Mouse (Mus musculus): ENCODE measurements around the gene Pdcl3. TPM values are rescaled to one million over a fixed set of nuclear protein-coding genes. Genes with fewer than 3 reads are reported as not detected.

Gene Pdcl3
- polyA plus RNA-seq, 1 experiment from 2014 or later, result 149 TPM

DNA sequence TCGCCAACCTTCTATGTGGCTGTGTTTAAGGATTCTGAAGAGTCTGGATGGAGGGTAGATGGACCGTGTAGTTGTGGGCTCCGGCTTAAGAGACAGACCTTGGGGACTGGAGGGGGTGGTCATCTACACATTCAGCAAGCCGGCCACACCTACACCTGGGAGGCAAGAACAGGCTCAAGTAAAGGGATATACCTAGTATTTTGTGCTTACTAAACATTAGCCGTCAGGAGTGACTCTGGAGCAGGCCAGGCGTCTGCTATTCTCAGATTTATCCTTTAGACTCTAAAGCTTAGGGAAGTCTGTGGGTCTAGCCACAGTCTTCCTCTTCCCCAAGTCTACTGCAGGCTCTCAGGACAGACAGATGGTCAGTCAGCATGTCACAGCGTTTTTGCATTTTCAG, 2.9 kb downstream of the Pdcl3 start:
- WGBS, result 38% methylated on average over 7 of the region's 7 CpGs
- Histone ChIP-seq H3K27ac (replicated peaks) (peak overlapping the region; percentile 62; the same call in 1 of the 2 replicates), H3K4me2 (peak overlapping the region; percentile 75), H3K9me3 (no peaks in the 10 kb centered on the region), H3K4me1 (replicated peaks) (peaks cover 18% of the 10 kb centered on the region), H3K27me3 (no peaks in the 10 kb centered on the region), H3K9ac (peak overlapping the region; percentile 65), H3K36me3 (0 out of 2 replicates have a peak, but pooled peaks cover 5% of the 10 kb centered on the region), H3K4me3 (peak overlapping the region; percentile 54)
- no peak for ATAC-seq (ENCODE audit: low FRiP score, low read depth)

DNA sequence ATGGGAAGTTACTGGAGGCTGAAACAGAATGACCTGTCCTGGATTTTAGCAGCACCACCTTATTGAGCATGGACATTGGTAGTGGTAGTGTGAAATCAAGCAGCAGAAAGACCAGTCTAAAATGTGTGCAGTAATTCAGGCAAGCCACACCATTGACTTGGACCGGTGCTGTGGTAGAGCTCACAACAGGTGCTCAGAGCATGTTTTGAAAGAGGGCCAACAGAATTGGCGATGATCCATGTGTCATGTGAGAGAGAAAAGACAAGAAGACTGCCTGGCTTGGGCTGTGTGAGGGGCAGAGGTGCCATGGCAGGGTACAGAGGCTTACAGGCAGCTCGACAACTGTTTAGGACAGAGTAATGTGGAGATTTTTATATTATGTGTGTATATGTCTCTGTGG, 7.0 kb downstream of the Pdcl3 start:
- ATAC-seq (ENCODE audit: low FRiP score, low read depth), result no peak
- H3K27me3 ChIP-seq, result no peaks in the 10 kb centered on the region
- no peak overlapping the region for H3K27ac ChIP-seq (replicated peaks)
- no peak overlapping the region for H3K4me3 ChIP-seq
- H3K36me3 ChIP-seq, result peaks cover 27% of the 10 kb centered on the region
- no peaks in the 10 kb centered on the region for H3K9me3 ChIP-seq
- no peak overlapping the region for H3K9ac ChIP-seq
- H3K4me2 ChIP-seq, result no peak overlapping the region
- peaks cover 14% of the 10 kb centered on the region for H3K4me1 ChIP-seq (replicated peaks)
- WGBS, result 71% methylated on average over 3 of the region's 3 CpGs

DNA sequence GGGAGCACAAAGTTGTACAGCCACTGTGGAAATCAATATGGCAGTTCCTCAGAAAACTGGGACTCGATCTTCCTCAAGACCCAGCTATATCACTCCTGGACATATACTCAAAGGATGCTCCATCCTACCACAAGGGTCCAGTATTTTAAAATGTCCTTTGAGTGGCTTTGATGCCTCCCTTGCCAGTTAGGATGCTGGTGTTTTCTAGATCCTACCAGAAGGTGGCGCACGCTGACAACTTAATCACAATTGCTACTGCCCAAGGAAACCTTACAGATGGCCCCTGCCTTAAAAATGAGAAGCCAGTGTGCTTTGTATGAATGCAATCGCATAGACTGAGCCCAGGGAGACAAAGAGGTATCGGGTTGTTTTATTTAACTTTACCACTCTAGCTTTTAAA, 15.7 kb downstream of the Pdcl3 start:
- Histone ChIP-seq H3K9me3 (no peaks in the 10 kb centered on the region), H3K4me1 (replicated peaks) (peaks cover 6% of the 10 kb centered on the region; the same call in 1 of the 2 replicates), H3K27me3 (no peaks in the 10 kb centered on the region), H3K36me3 (peaks cover 11% of the 10 kb centered on the region), H3K27ac (replicated peaks) (no peak overlapping the region), H3K4me2 (no peak overlapping the region), H3K4me3 (no peak overlapping the region), H3K9ac (no peak overlapping the region)
- WGBS, result 15% methylated on average over 5 of the region's 5 CpGs
- ATAC-seq (ENCODE audit: low FRiP score, low read depth), result peak; percentile 57; the same call in 1 of the 2 replicates

DNA sequence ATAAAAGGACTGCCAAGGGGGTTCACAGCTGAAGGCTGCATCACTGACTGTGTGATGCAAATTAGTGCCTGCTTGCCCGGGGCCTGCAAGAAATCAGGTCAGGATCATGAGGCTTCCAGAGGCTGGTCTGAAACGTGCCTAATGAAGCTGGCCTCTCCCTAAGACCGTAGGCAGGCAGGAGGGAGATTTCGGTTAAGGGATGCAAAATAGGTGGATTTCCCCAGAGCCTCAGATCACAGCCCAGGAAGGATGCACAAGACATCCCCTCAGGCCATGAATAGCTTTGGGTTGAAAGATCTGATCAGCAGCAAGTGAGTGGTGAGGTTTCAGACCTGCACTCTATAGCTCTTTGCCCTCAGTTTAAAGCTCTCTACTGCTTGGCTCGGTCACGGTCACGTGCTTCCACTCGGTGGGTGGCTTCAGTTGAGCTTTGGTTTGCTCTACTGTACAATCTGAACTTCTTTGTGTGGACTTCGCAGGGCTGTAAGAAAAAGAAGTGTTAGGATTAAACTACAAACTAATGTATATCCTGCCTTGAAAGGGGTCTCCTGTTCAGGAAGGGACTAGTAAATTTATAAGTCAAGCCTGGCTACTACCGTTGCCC, 20.4 kb downstream of the Pdcl3 start:
- no peak for ATAC-seq (ENCODE audit: low FRiP score, low read depth)
- H3K9ac ChIP-seq, result no peak overlapping the region
- no peaks in the 10 kb centered on the region for H3K36me3 ChIP-seq
- no peaks in the 10 kb centered on the region for H3K27me3 ChIP-seq
- no peak overlapping the region for H3K4me2 ChIP-seq
- H3K27ac ChIP-seq (replicated peaks), result no peak overlapping the region
- peaks cover 17% of the 10 kb centered on the region for H3K4me1 ChIP-seq (replicated peaks)
- 35% methylated on average over 10 of the region's 10 CpGs for WGBS
- no peaks in the 10 kb centered on the region for H3K9me3 ChIP-seq
- no peak overlapping the region for H3K4me3 ChIP-seq

DNA sequence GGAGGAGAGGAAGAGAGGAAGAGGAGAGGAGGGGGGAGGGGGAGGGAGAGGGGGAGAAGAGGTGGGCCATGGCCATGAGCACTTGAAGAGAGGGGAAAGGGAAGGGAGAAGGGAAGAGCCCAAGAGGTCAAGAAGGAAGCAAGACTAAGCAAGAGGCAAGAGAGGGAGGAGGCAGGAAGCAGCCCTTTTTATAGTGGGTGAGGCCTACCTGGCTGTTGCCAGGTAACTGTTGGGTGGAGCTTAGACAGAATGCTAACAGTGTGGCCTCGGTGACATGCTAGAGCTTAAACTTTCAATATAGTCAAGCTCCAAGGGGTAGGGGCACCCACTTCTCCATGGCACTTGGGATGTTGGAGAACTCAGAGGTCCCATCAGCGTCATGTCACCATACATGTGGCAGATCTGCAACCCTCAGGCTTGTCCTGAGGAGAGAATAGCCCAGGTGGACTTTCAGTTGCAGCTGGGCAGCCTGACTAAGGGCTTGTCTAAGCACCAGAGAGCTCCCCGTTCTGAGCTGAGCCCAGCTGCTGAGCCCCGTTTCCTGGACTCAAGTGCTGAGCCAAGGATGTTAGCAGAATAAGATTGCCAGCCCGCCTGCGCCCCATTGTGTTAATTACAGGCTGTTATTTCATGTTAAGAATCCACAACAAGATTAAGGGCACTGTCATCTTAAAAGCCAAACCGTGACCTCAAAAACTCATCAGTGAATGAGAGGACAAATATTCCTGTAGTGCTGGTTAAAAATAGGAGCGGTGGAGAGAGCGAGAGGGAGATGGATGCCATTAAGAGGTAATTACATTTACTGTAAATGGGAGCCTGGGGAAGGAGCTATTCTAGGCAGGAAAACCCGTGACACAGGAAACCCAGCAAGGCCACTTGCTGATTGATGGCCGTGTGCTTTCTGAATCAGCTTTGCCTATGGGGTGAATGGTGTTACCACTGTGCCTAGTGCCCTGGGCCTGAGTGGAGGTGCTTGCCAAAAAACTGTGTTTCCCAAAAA, 21.7 kb downstream of the Pdcl3 start:
- H3K9me3 ChIP-seq, result no peaks in the 10 kb centered on the region
- H3K4me2 ChIP-seq, result no peak overlapping the region
- 43% methylated on average over 11 of the region's 11 CpGs for WGBS
- H3K27ac ChIP-seq (replicated peaks), result no peak overlapping the region
- H3K9ac ChIP-seq, result no peak overlapping the region
- no peaks in the 10 kb centered on the region for H3K36me3 ChIP-seq
- ATAC-seq (ENCODE audit: low FRiP score, low read depth), result peak; percentile 54
- H3K27me3 ChIP-seq, result no peaks in the 10 kb centered on the region
- no peak overlapping the region for H3K4me3 ChIP-seq
- peaks cover 17% of the 10 kb centered on the region for H3K4me1 ChIP-seq (replicated peaks)

DNA sequence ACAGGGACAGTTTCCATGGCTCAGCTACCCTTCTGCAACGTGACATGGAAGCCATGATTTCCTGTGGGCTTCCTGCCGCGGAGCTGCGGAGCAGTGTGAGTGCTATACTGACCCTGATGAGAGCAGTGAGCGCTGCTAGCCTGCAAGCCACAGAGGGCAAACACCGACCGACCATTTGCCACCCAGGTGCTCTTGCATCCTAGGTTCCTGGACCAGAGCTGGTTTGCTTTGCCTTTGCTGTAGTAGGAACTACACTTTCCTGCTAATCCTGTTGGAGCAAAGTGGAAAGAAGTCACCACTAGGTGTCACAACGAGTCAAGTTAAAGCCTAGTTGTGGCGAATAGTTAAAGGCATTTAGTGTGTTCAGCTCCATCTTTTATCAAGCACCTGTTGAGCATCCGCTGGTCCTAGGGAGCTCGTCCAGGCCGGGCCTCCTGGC, 25.2 kb downstream of the Pdcl3 start:
- H3K4me3 ChIP-seq, result no peak overlapping the region
- H3K9me3 ChIP-seq, result no peaks in the 10 kb centered on the region
- WGBS, result 28% methylated on average over 12 of the region's 12 CpGs
- H3K27ac ChIP-seq (replicated peaks), result no peak overlapping the region
- H3K4me2 ChIP-seq, result no peak overlapping the region
- no peaks in the 10 kb centered on the region for H3K27me3 ChIP-seq
- peaks cover 15% of the 10 kb centered on the region for H3K4me1 ChIP-seq (replicated peaks)
- H3K36me3 ChIP-seq, result no peaks in the 10 kb centered on the region
- H3K9ac ChIP-seq, result no peak overlapping the region
- ATAC-seq (ENCODE audit: low FRiP score, low read depth), result peak; percentile 69; the same call in 1 of the 2 replicates

DNA sequence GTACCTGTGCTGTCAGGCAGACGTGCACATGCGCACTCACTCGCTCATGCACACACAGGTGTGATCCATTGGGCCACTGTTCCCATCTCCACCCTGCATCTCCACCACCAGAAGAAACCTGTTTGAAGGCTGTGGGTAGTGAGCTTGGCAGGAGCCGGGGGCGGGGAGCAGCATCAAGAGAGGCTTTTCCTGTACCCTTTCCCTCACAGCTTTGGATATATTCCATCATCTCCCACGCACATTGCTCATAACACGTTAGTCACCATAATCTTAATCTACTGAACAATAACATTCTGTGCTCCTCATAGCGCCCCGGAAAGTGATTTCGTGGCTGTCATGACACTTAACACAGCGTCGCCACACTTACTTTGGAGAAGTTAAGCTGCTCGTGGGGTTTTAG, 27.2 kb downstream of the Pdcl3 start:
- Histone ChIP-seq H3K4me2 (no peak overlapping the region), H3K9me3 (no peaks in the 10 kb centered on the region), H3K27me3 (no peaks in the 10 kb centered on the region), H3K36me3 (no peaks in the 10 kb centered on the region), H3K4me3 (no peak overlapping the region), H3K9ac (no peak overlapping the region), H3K4me1 (replicated peaks) (peaks cover 3% of the 10 kb centered on the region), H3K27ac (replicated peaks) (no peak overlapping the region)
- no peak for ATAC-seq (ENCODE audit: low FRiP score, low read depth)
- WGBS, result 91% methylated on average over 13 of the region's 13 CpGs

DNA sequence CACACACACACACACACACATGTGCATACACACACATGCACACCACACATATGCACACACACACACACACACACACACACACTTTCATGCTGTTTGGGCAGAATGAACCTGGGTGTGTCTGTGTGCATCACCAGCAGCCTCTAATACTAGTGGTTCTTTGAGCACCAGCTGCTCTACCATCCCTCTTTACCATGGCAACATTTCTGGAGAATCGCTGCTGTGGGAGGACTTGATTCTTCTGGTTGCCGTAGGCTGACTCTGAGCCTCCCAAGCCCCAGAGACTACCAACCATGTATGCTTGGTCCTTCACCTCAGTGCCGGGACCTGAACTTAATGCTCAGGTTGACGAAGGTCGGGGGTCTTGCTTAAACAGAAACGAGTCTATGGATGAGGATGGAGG, 28.4 kb downstream of the Pdcl3 start:
- 85% methylated on average over 6 of the region's 6 CpGs for WGBS
- H3K4me1 ChIP-seq (replicated peaks), result no peaks in the 10 kb centered on the region; the same call in 1 of the 2 replicates
- H3K27me3 ChIP-seq, result no peaks in the 10 kb centered on the region
- no peaks in the 10 kb centered on the region for H3K9me3 ChIP-seq
- H3K4me2 ChIP-seq, result no peak overlapping the region
- H3K36me3 ChIP-seq, result no peaks in the 10 kb centered on the region
- no peak overlapping the region for H3K4me3 ChIP-seq
- no peak overlapping the region for H3K27ac ChIP-seq (replicated peaks)
- no peak overlapping the region for H3K9ac ChIP-seq
- ATAC-seq (ENCODE audit: low FRiP score, low read depth), result no peak

DNA sequence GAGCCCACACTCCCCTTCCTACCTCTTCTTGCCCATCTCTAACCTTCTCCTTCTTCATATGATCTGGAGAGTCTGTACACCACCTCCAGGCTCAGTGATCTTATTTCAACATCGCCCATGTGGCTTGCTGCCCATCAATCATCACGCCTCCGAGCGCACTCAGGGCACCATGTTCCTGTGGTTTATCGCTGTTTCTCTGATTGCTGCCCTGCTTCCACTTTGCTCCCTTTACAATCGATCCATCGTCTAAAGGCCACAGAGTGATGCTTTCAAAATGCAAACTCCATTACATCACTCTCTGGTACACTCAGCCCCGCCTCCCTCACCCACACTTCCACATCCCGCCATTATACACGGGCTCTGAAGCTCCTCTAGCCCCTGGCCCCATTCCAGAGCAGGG, 30.1 kb downstream of the Pdcl3 start:
- WGBS, result 87% methylated on average over 10 of the region's 10 CpGs
- H3K36me3 ChIP-seq, result no peaks in the 10 kb centered on the region
- no peak overlapping the region for H3K9ac ChIP-seq
- no peak overlapping the region for H3K4me2 ChIP-seq
- no peaks in the 10 kb centered on the region; the same call in 1 of the 2 replicates for H3K4me1 ChIP-seq (replicated peaks)
- no peak for ATAC-seq (ENCODE audit: low FRiP score, low read depth)
- no peaks in the 10 kb centered on the region for H3K9me3 ChIP-seq
- H3K27me3 ChIP-seq, result no peaks in the 10 kb centered on the region
- H3K27ac ChIP-seq (replicated peaks), result no peak overlapping the region
- H3K4me3 ChIP-seq, result no peak overlapping the region

DNA sequence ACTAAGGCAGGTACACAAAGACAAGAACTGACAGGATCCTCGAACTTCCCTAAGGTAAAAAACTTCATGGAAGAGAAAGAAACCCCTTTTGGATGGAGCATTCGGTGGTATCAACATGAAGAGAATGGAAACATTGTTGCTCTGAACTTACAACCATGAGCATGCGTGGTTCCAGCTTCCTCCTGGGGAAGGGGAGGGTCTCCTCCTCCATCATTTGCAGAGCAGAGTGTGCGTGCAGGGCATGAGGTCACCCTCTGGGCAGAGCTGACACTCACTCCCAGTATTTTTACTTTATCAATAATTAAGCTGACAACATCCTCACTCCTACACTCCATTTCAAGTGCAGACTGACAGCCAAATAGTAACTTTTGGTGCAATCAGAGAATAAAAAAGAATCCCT, 32.5 kb downstream of the Pdcl3 start:
- H3K4me3 ChIP-seq, result no peak overlapping the region
- H3K9ac ChIP-seq, result no peak overlapping the region
- H3K4me1 ChIP-seq (replicated peaks), result no peaks in the 10 kb centered on the region
- no peak overlapping the region for H3K27ac ChIP-seq (replicated peaks)
- no peaks in the 10 kb centered on the region for H3K9me3 ChIP-seq
- no peak overlapping the region for H3K4me2 ChIP-seq
- H3K27me3 ChIP-seq, result no peaks in the 10 kb centered on the region
- H3K36me3 ChIP-seq, result no peaks in the 10 kb centered on the region
- ATAC-seq (ENCODE audit: low FRiP score, low read depth), result no peak
- WGBS, result 89% methylated on average over 4 of the region's 4 CpGs

DNA sequence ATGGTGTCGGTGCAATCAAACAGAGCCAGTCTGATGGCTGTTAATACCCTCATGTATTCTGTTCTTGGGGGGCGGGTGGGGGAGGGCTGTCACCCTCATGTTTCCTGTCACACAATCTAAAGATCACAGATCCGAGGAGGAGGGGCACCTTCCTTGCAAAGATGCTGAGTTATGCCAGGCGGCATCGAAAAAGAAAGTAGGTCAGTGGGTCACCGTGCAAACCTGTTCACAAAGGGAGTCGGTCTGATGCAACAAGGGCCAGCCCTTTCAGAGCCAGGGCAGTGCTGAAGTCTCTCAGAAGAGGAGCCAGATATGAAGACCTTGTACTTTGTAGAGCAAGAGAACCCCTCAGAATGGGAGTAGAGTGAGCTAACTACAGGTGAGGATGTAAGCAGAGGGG, 39.7 kb downstream of the Pdcl3 start:
- Histone ChIP-seq H3K4me3 (no peak overlapping the region), H3K36me3 (no peaks in the 10 kb centered on the region), H3K9me3 (no peaks in the 10 kb centered on the region), H3K4me2 (no peak overlapping the region), H3K27me3 (no peaks in the 10 kb centered on the region), H3K27ac (replicated peaks) (no peak overlapping the region; the same call in 1 of the 2 replicates), H3K4me1 (replicated peaks) (peaks cover 19% of the 10 kb centered on the region; the same call in 1 of the 2 replicates), H3K9ac (no peak overlapping the region)
- peak; percentile 21; the same call in 1 of the 2 replicates for ATAC-seq (ENCODE audit: low FRiP score, low read depth)
- 23% methylated on average over 7 of the region's 7 CpGs for WGBS

DNA sequence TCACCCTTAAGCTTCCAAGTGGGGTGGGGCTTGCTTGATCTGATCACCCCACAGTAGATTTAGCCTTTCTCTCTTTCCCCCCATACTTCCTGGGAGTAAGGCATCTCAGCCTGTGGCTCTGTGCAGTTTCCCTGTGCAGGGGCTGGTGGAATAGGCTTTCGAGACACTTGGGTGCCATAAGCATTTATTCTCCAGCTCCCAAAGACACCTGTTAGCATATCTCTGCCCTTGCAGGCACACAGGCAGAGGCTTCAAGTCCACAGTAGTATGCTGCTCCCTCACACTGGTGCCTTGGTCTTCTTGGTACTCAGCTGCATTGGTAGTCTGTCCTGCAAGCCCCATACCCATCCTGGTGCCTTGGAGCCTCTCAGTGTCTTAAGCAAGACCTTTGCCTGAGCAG, 40.4 kb downstream of the Pdcl3 start:
- WGBS, result 96% methylated on average over 1 of the region's 1 CpGs
- 0 out of 2 replicates have a peak, but pooled peaks have one; percentile 17 for ATAC-seq (ENCODE audit: low FRiP score, low read depth)
- Histone ChIP-seq H3K27me3 (no peaks in the 10 kb centered on the region), H3K9me3 (no peaks in the 10 kb centered on the region), H3K4me2 (no peak overlapping the region), H3K27ac (replicated peaks) (no peak overlapping the region), H3K4me1 (replicated peaks) (peaks cover 19% of the 10 kb centered on the region; the same call in 1 of the 2 replicates), H3K9ac (no peak overlapping the region), H3K4me3 (no peak overlapping the region), H3K36me3 (no peaks in the 10 kb centered on the region)
